Comparison of ENCODE assay signal across 8 mouse cellular contexts in genomic region chr10:117434871-117435733, GRCm38 (mm10). TPM values are rescaled to one million over a fixed set of nuclear protein-coding genes. Genes with fewer than 3 reads are reported as not detected.
A peak's percentile ranks its signal among the peaks of the same experiment; 100 is the strongest.
DNase-seq lines count a peak whose midpoint lies in the region; ATAC-seq and TF ChIP-seq lines count a peak whose summit lies in the region.

No protein-coding gene starts in this region.

- peak; percentile 86 for ATAC-seq in forebrain, embryonic 12.5 days (ENCODE audit: low FRiP score)
- ATAC-seq in heart, postnatal 0 days (ENCODE audit: insufficient read depth, low read depth): peak; percentile 86
- ATAC-seq in liver, embryonic 15.5 days (ENCODE audit: insufficient read depth): peak; percentile 65
- peak; percentile 67 for ATAC-seq in neural tube, embryonic 11.5 days (ENCODE audit: insufficient read depth, low FRiP score, low TSS enrichment)
- peak; percentile 74 for ATAC-seq in stomach, embryonic 16.5 days (ENCODE audit: insufficient read depth, low FRiP score)

- no peak overlapping the region; the same call in 1 of the 2 replicates for H3K27ac ChIP-seq in CH12.LX (ENCODE audit: insufficient read depth, low read depth)
- H3K27ac ChIP-seq in forebrain, embryonic 12.5 days: no peak overlapping the region
- no peak overlapping the region for H3K27ac ChIP-seq in heart, postnatal 0 days (ENCODE audit: low read depth)
- peak overlapping the region; percentile 31; the same call in 1 of the 2 replicates for H3K27ac ChIP-seq in liver, embryonic 15.5 days (replicated peaks)
- H3K27ac ChIP-seq in neural tube, embryonic 11.5 days (ENCODE audit: low read depth, low read length): no peak overlapping the region
- H3K27ac ChIP-seq in stomach, embryonic 16.5 days (ENCODE audit: low read length): no peak overlapping the region

- dilution Hi-C loops in CH12.LX (cut with MboI; ENCODE audit: extremely low pct_ligation_motif_present, extremely low pct_unique_long_range_greater_than_20kb, low sequenced_read_pairs): no loop called here

- peak; percentile 94 for DNase-seq in CH12.LX (ENCODE audit: extremely low read depth)
- peak; percentile 78 for DNase-seq in c-Kit-positive CD71-positive TER-119-positive erythroid progenitor cells, embryonic 14.5 days (ENCODE audit: low spot score)
- peak; percentile 84 for DNase-seq in heart, postnatal 0 days (ENCODE audit: low spot score)
- DNase-seq in kidney, postnatal 36 days: peak; percentile 88 to 96
- peak; percentile 93 for DNase-seq in neural tube, embryonic 11.5 days (ENCODE audit: low spot score)

- TF ChIP-seq CTCF in CH12.LX (conservative IDR thresholded peaks at IDR 0.05 in 1 of 2, IDR thresholded peaks at IDR 0.05 in 1 of 2; ENCODE audit: low read depth in 2 of 2, low read length in 2 of 2): peak; percentile 79 to 94
- peak; percentile 94 for TF ChIP-seq CTCF in heart, postnatal 0 days (IDR thresholded peaks at IDR 0.05; ENCODE audit: low read depth)

- peak overlapping the region; percentile 56 for H3K9ac ChIP-seq in CH12.LX (ENCODE audit: insufficient read depth, low read depth)
- H3K9ac ChIP-seq in forebrain, embryonic 12.5 days: no peak overlapping the region
- H3K9ac ChIP-seq in heart, postnatal 0 days (replicated peaks; ENCODE audit: low read depth, low read length): no peak overlapping the region
- no peak overlapping the region for H3K9ac ChIP-seq in liver, embryonic 15.5 days
- 0 out of 2 replicates have a peak overlapping the region, but pooled peaks have one; percentile 1 for H3K9ac ChIP-seq in neural tube, embryonic 11.5 days (ENCODE audit: low read length)
- H3K9ac ChIP-seq in stomach, embryonic 16.5 days (ENCODE audit: low read length): peak overlapping the region; percentile 54

- WGBS in forebrain, embryonic 12.5 days: 27% methylated on average over 33 of the region's 33 CpGs
- 13% methylated on average over 33 of the region's 33 CpGs for WGBS in heart, postnatal 0 days
- 2% methylated on average over 33 of the region's 33 CpGs for WGBS in liver, embryonic 15.5 days (ENCODE audit: insufficient replicate concordance)
- 24% methylated on average over 33 of the region's 33 CpGs for WGBS in neural tube, embryonic 11.5 days
- WGBS in stomach, embryonic 16.5 days: 8% methylated on average over 33 of the region's 33 CpGs

- peak; percentile 36; the same call in 1 of the 2 replicates for TF ChIP-seq POLR2A in CH12.LX (IDR thresholded peaks at IDR 0.05; ENCODE audit: low read depth, low read length)

- peak; percentile 61; the same call in 1 of the 2 replicates for TF ChIP-seq EP300 in CH12.LX (IDR thresholded peaks at IDR 0.05; ENCODE audit: low read length)
- no peak for TF ChIP-seq EP300 in heart, postnatal 0 days (IDR thresholded peaks at IDR 0.05; ENCODE audit: low read depth)

- peaks cover 0 to 21% of the 10 kb centered on the region in 2 experiments; a peak in 2 of 4 replicates for H3K4me1 ChIP-seq in CH12.LX (ENCODE audit: control insufficient read depth in 1 of 2, insufficient read depth in 2 of 2)
- peaks cover 8% of the 10 kb centered on the region for H3K4me1 ChIP-seq in forebrain, embryonic 12.5 days
- H3K4me1 ChIP-seq in heart, postnatal 0 days (ENCODE audit: control insufficient read depth, insufficient read depth): peaks cover 4% of the 10 kb centered on the region; the same call in 1 of the 2 replicates
- H3K4me1 ChIP-seq in liver, embryonic 15.5 days (replicated peaks): peaks cover 21% of the 10 kb centered on the region
- no peaks in the 10 kb centered on the region; the same call in 1 of the 2 replicates for H3K4me1 ChIP-seq in neural tube, embryonic 11.5 days (ENCODE audit: control insufficient read depth, insufficient read depth, low read length)
- H3K4me1 ChIP-seq in stomach, embryonic 16.5 days (ENCODE audit: control insufficient read depth, insufficient read depth, low read length): peaks cover 10% of the 10 kb centered on the region

- H3K4me2 ChIP-seq in CH12.LX (ENCODE audit: insufficient read depth, low read depth, poor library complexity, severe bottlenecking): peak overlapping the region; percentile 84
- H3K4me2 ChIP-seq in forebrain, embryonic 12.5 days: peak overlapping the region; percentile 50
- H3K4me2 ChIP-seq in heart, postnatal 0 days (ENCODE audit: low read depth, low read length): peak overlapping the region; percentile 49
- H3K4me2 ChIP-seq in liver, embryonic 15.5 days: peak overlapping the region; percentile 65
- peak overlapping the region; percentile 26 for H3K4me2 ChIP-seq in neural tube, embryonic 11.5 days (ENCODE audit: low read depth)
- H3K4me2 ChIP-seq in stomach, embryonic 16.5 days (ENCODE audit: low read depth, low read length): peak overlapping the region; percentile 75

- H3K27me3 ChIP-seq in CH12.LX (replicated peaks): no peaks in the 10 kb centered on the region
- peaks cover 25% of the 10 kb centered on the region for H3K27me3 ChIP-seq in forebrain, embryonic 12.5 days
- H3K27me3 ChIP-seq in heart, postnatal 0 days (ENCODE audit: control insufficient read depth, insufficient read depth, low read length): no peaks in the 10 kb centered on the region; the same call in 1 of the 2 replicates
- H3K27me3 ChIP-seq in liver, embryonic 15.5 days: 0 out of 2 replicates have a peak, but pooled peaks cover 3% of the 10 kb centered on the region
- no peaks in the 10 kb centered on the region for H3K27me3 ChIP-seq in neural tube, embryonic 11.5 days (ENCODE audit: control insufficient read depth, insufficient read depth, low read length)
- no peaks in the 10 kb centered on the region for H3K27me3 ChIP-seq in stomach, embryonic 16.5 days (ENCODE audit: control insufficient read depth, insufficient read depth, low read length)

- peak; percentile 91 for TF ChIP-seq RAD21 in CH12.LX (IDR thresholded peaks at IDR 0.05; ENCODE audit: low read depth, low read length)

- H3K36me3 ChIP-seq in CH12.LX (replicated peaks in 1 of 2; ENCODE audit: control insufficient read depth in 1 of 2, insufficient read depth in 1 of 2, low read length in 1 of 2): no peaks in the 10 kb centered on the region
- H3K36me3 ChIP-seq in forebrain, embryonic 12.5 days (replicated peaks): no peaks in the 10 kb centered on the region
- no peaks in the 10 kb centered on the region for H3K36me3 ChIP-seq in heart, postnatal 0 days (replicated peaks; ENCODE audit: control insufficient read depth, insufficient read depth, low read length)
- no peaks in the 10 kb centered on the region for H3K36me3 ChIP-seq in liver, embryonic 15.5 days (replicated peaks)
- no peaks in the 10 kb centered on the region for H3K36me3 ChIP-seq in neural tube, embryonic 11.5 days (ENCODE audit: control insufficient read depth, insufficient read depth, low read length)
- no peaks in the 10 kb centered on the region for H3K36me3 ChIP-seq in stomach, embryonic 16.5 days (ENCODE audit: control insufficient read depth, insufficient read depth, low read length)

- no peaks in the 10 kb centered on the region for H3K79me2 ChIP-seq in CH12.LX (replicated peaks; ENCODE audit: control insufficient read depth, extremely low read depth, insufficient read depth, poor library complexity, severe bottlenecking)

- peak overlapping the region in 2 of 3 experiments; percentile 31 to 51 for H3K4me3 ChIP-seq in CH12.LX (replicated peaks in 1 of 3; ENCODE audit: low read depth in 2 of 3, low read length in 2 of 3, poor library complexity in 1 of 3)
- H3K4me3 ChIP-seq in forebrain, embryonic 12.5 days (replicated peaks): peak overlapping the region; percentile 16; the same call in 1 of the 2 replicates
- peak overlapping the region; percentile 4; the same call in 1 of the 2 replicates for H3K4me3 ChIP-seq in heart, postnatal 0 days (ENCODE audit: low read depth, low read length)
- peak overlapping the region; percentile 32 for H3K4me3 ChIP-seq in liver, embryonic 15.5 days (replicated peaks)
- H3K4me3 ChIP-seq in neural tube, embryonic 11.5 days (ENCODE audit: low read depth, low read length): no peak overlapping the region
- peak overlapping the region; percentile 36 for H3K4me3 ChIP-seq in stomach, embryonic 16.5 days (replicated peaks; ENCODE audit: low read length)

- in situ Hi-C loops in CH12.LX (cut with MboI; ENCODE audit: low pct_ligation_motif_present, low pct_unique_long_range_greater_than_20kb, low sequenced_read_pairs): loop anchor here (25.0 kb wide), 1 partner anchor 173 kb away; no protein-coding TSS in a partner anchor

- H3K9me3 ChIP-seq in CH12.LX (replicated peaks; ENCODE audit: low read length): peaks cover 2% of the 10 kb centered on the region
- no peaks in the 10 kb centered on the region for H3K9me3 ChIP-seq in forebrain, embryonic 12.5 days
- H3K9me3 ChIP-seq in heart, postnatal 0 days (replicated peaks; ENCODE audit: control insufficient read depth, low read length): no peaks in the 10 kb centered on the region
- no peaks in the 10 kb centered on the region for H3K9me3 ChIP-seq in liver, embryonic 15.5 days (replicated peaks)
- no peaks in the 10 kb centered on the region for H3K9me3 ChIP-seq in neural tube, embryonic 11.5 days (ENCODE audit: control insufficient read depth, low read length)
- H3K9me3 ChIP-seq in stomach, embryonic 16.5 days (replicated peaks; ENCODE audit: control insufficient read depth, low read length): no peaks in the 10 kb centered on the region

TF ChIP-seq in CH12.LX, 34 proteins besides CTCF, POLR2A, EP300 and RAD21 (continues in another document):
- TF ChIP-seq JUN (IDR thresholded peaks at IDR 0.05; ENCODE audit: insufficient read depth, low read depth, low read length): peak; percentile 26; the same call in 1 of the 2 replicates
- no peak for TF ChIP-seq USF2 (conservative IDR thresholded peaks at IDR 0.05; ENCODE audit: low read depth, low read length)
- no peak for TF ChIP-seq POLR2AphosphoS2 (IDR thresholded peaks at IDR 0.05; ENCODE audit: low read depth, low read length)
- no peak for TF ChIP-seq PAX5 (IDR thresholded peaks at IDR 0.05; ENCODE audit: low read length)
- TF ChIP-seq MYC (IDR thresholded peaks at IDR 0.05; ENCODE audit: low read depth, low read length): peak; percentile 99
- TF ChIP-seq MXI1 (IDR thresholded peaks at IDR 0.05; ENCODE audit: low read depth, low read length): peak; percentile 99
- TF ChIP-seq BHLHE40 (IDR thresholded peaks at IDR 0.05; ENCODE audit: low read depth, low read length): peak; percentile 88
- TF ChIP-seq SMC3 (IDR thresholded peaks at IDR 0.05; ENCODE audit: low read depth, low read length): peak; percentile 70

RNA-seq across cellular contexts. Expression of gene Cpsf6, which starts 55.3 kb away (rescaled TPM):
- total RNA-seq in CH12.LX (2012; rRNA removed): 87.6 and 109 TPM in 2 replicates
- 114 and 128 TPM in 2 replicates for total RNA-seq in CH12.LX (2014; rRNA removed)
- polyA plus RNA-seq in CH12.LX (2012; ENCODE audit: insufficient read length, low read depth): 94.2 and 99.5 TPM in 2 replicates
- 301 and 313 TPM in 2 replicates for polyA plus RNA-seq in forebrain, embryonic 12.5 days (2016; fragmentation: Nextera tagmentation; extraction: Ambion mirVana)
- total RNA-seq in heart, postnatal 0 days (2014; rRNA removed; ENCODE audit: low replicate concordance): 57.8 and 82.3 TPM in 2 replicates
- polyA plus RNA-seq in heart, postnatal 0 days (2015; fragmentation: Nextera tagmentation; extraction: Ambion mirVana): 53.2 and 55.7 TPM in 2 replicates
- polyA plus RNA-seq in liver, embryonic 15.5 days (2015; fragmentation: Nextera tagmentation; extraction: Ambion mirVana): 50.2 and 51.3 TPM in 2 replicates
- 228 and 238 TPM in 2 replicates for polyA plus RNA-seq in neural tube, embryonic 11.5 days (2014; fragmentation: Nextera tagmentation; extraction: Ambion mirVana)
- polyA plus RNA-seq in stomach, embryonic 16.5 days (2015; fragmentation: Nextera tagmentation; extraction: Ambion mirVana): 121 and 123 TPM in 2 replicates

Comparison
In these comparisons a context has a peak if more than half of its experiments do, and no peak if none do; other contexts are left out.
1. H3K4me2 ChIP-seq: peak in every context shown above with its lines; median percentile 84 in CH12.LX; 75 in stomach, embryonic 16.5 days; 65 in liver, embryonic 15.5 days; 50 in forebrain, embryonic 12.5 days; 49 in heart, postnatal 0 days; 26 in neural tube, embryonic 11.5 days.
2. H3K9ac ChIP-seq: peak in CH12.LX (single experiment), neural tube, embryonic 11.5 days (single experiment) and stomach, embryonic 16.5 days (single experiment); none in forebrain, embryonic 12.5 days (single experiment), heart, postnatal 0 days (single experiment) and liver, embryonic 15.5 days (single experiment).
3. Peak in every context shown above with its lines, with median percentiles within 50 percentile points of each other: DNase-seq and ATAC-seq.